Mouse (Mus musculus) activated CD4-positive, CD25-positive, alpha-beta regulatory T cell, adult 4 months (primary cell): ENCODE data around the gene Elavl2. TPM values are rescaled to one million over a fixed set of nuclear protein-coding genes. Genes with fewer than 3 reads are reported as not detected.

Source experiments
- ATAC-seq: one replicate; pipeline ENCODE4 v1.8.0; 2017
- polyA plus RNA-seq, 2 experiments: library from polyadenylated mRNA; unstranded; fragments of 100-300 nt; shearing (Covaris generic); gene quantifications; one replicate each; pipeline ENCODE4 v1.2.1; 2017

The Elavl2 gene
- polyA plus RNA-seq, result under 1 TPM; 0.14 to 0.48 TPM

DNA sequence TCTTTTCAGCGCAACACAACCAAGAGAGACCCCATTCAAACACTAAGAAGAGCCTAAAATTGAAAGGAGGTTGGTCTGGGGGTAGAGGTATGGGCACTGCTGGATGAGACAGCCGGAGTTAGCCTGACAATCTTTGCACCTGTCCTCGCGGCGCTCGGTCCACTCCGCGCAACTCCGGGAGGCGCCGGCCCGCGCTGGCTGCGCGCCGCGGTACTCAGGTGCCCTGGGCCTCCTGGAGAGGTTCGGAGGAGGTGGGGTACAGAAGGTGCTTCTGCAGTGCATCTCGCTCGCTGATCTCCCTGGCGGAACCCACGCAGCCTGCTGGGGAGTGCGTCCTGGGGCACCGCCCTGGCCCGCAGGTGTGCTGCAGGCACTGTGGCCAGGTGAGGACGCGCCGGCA is at the start of gene Elavl2:
Gene Elavl2 (minus strand): TSS at position 363 of the 400 bp plus-strand sequence.
- ATAC-seq, result no peak

DNA sequence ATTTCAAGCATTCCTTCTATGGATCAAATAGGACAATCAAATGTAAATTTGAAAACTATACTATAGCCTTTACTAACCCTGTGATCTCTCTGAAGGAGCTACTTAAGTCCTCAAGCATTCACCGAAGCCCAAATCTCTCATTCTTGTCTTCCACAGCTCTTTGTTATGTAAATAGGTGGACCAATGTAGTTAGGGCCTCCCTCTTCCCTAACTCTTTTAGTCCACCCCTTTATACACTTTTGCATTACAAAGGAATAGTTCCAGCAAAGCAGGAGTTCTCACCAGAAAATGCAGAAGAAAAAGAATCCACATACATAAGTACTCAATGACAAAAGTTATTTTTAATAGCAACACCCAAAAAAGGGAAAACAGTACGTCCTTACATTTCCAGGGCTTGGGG is 47.3 kb upstream of the Elavl2 start:
- no peak for ATAC-seq

DNA sequence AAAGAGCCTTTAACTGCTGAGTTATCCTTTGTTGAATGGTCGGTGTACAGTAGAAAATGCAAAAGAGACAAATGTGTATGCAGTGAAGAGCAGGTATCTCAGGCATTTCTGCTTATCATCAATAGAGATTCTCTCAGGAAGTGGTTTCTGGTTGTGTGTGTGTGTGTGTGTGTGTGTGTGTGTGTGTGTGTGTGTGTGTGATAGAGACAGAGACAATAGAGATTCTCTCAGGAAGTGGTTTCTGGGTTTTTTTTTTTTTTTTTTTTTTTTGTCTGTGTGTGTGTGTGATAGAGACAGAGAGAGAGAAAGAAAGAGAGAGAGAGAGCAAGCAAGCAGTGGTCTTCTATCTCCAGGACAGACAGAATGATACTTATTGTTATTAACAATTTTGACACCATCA is 15.0 kb upstream of the Elavl2 start:
- ATAC-seq, result no peak

DNA sequence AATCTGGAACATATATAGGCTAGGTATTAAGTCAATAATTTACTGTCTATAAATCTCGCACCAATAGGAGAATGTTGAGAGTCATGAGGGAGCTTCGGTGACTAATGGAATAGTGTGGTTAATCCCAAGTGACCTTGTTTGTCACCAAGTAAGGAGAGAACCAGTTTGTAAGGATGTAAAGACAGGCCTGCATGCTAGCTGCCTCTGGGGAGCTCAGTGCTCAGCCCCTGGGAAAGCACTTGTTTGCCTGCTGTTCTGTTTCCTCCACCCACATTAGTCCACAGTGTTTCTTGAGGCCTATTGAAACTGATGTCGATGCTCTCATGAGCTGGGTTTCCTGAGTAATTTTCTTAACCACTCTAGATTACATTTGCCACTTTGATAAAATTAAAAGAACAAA is 4.5 kb upstream of the Elavl2 start:
- ATAC-seq, result no peak

- ATAC-seq, result no peak
These were observed 932 bp downstream of the Elavl2 start for GRCm38 (mm10) chr4:91399510-91400196.

DNA sequence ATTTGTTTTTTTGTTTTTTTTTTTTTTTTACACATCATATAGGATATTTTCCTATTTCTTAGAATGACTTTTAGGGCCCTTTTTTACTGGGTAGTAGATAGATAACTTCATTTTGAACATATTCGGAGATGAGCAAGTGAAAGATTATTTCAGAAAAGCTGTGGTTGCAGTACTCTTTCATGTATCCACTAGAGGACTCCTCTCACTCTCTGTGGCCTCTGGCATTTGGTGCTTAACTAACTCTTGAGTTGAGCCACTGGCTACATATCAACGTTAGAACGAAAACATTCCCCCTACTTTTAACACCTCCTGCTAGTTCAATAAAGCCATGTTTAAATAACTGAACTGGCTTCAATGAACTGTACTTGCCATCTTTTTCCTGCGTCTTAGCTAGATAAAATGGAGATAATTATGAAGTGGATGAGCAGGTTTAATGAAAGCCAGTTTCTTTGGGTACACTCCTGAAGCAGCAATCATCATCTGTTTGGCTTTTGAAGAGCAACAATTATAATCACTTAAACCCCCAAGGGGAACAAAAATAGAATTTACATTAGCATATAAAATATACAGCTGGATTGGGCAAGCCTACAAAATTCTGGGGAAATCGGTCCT is 8.5 kb downstream of the Elavl2 start:
- ATAC-seq, result no peak

DNA sequence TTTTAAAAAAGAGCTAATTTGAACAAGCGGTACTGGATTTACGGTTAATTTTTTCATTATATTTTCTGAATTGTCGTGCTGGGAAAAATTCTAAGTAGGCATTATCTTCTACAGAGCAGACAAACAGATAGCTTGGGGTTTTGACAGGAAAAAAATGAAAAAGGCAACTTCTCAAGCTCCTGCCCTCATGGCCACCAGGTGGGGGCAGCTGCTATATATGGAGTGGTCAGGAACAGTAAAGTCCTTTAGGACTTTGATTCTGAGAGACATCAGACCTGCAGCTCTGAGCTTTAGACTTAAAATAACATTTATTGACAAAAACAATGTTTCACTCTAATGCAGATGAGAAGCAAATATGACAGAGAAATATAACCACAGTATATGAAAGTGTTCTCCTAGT is 12.9 kb downstream of the Elavl2 start:
- no peak for ATAC-seq

GRCm38 (mm10) chr4:91381201-91381627 is 19.4 kb downstream of the Elavl2 start:
- ATAC-seq, result no peak

DNA sequence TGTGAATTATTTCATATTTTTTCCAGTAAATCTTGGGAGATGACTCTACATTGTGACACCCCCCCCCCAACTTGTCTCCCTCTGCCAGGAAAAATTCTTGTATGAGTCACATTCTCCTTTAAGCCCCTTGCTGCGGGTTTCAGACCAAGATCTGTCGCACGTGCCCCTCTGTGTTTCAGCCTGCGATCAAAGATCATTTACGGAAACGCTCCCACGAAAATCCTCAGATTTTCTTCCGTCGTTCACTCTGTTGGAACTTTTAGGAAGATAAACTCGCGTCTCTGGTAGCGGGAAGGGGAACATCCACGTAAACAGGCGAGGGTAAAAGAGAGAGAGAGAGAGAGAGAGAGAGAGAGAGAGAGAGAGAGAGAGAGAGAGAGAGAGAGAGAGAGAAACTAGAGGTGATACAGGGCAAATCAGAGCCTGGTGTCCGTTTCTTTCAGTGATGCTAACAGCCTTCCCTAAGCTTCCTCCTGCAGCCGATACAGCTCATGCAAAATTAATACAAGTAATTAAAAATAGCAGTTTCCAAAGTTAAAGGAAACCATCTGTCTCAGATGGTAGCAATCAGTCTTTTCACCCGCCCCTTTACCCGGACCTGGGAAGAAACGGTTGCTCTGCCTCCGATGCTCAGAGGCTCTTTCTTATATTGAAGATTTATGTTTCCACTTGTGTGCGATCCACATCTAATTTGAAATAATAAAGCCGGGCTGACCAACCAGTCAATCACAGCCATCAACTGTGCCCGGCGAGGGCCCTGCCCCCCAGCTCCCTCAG is 20.1 kb downstream of the Elavl2 start:
- ATAC-seq, result no peak

- no peak for ATAC-seq
These were observed 21.0 kb downstream of the Elavl2 start for GRCm38 (mm10) chr4:91379559-91379958.

DNA sequence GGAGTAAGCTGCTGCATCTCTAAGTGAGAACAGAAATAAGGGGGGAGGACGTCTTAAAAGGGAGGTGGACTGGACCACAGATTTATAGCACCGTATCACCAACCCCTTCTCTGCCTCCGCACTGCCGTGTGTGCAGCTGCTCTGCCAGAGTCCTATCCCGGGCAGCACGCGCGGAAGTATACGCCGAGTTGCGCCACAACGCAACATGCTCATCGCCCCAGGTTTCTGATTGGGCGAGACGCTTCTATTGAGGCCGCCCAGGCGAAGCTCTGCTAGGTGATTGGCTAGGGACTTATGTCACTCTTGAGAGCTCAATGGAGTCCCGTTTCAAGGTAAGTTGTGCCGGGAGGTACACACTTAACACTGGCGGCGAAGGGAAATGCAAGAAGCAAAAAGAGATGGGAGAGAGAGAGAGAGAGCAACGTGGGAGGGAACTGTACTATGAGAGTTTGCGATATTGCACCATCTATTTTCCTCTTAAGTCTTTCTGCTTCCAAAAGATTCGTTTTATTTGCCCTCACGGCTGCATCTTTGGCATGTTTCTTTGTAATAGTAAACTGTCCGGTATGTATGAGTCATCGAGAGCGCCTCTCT is 24.2 kb downstream of the Elavl2 start:
- ATAC-seq, result peak; percentile 68

- no peak for ATAC-seq
These were observed 25.3 kb downstream of the Elavl2 start for GRCm38 (mm10) chr4:91375372-91375687.

GRCm38 (mm10) chr4:91374571-91375371 is 25.8 kb downstream of the Elavl2 start:
- no peak for ATAC-seq

- ATAC-seq, result no peak
These were observed 27.7 kb downstream of the Elavl2 start for GRCm38 (mm10) chr4:91372844-91373243.

DNA sequence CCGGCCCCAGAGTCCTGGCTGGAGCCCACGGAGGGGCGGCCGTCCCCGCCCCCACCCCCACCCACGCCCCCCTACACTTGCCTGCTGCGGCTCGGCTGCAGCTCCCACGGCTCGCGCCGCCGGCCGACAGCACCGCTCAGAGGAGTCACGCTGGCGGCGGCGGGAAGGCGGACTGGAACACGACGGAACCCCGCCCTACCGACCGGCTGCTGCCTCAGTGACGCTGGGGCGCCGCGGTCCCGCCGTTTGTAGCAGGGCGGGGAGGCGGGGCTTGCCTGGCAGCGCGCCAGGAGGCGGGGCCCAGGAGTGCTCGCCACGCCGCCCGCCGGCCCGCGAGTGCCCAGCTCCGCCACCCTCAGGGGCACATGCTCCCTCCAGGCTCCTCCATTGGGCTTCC is 28.8 kb downstream of the Elavl2 start:
- ATAC-seq, result no peak

GRCm38 (mm10) chr4:91371131-91371818 is 29.3 kb downstream of the Elavl2 start:
- ATAC-seq, result no peak

DNA sequence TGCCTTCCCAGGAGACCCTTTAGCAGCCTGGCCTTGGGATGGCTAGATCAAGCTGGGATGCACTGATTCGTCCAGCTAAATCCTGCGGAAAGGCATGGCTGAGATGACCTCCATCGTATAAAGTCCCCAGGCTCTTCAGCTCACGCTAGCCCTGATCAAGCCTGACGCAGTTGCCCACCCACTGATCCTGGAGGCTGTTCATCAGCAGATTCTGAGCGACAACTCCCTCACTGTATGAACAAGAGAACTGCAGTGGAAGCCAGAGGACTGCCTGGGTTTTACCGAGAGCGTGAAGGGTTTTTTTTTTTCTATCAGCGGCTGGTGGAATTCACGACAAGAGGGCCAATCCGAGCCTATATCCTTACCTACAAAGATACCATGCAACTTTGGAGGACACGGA is 35.3 kb downstream of the Elavl2 start:
- ATAC-seq, result no peak

DNA sequence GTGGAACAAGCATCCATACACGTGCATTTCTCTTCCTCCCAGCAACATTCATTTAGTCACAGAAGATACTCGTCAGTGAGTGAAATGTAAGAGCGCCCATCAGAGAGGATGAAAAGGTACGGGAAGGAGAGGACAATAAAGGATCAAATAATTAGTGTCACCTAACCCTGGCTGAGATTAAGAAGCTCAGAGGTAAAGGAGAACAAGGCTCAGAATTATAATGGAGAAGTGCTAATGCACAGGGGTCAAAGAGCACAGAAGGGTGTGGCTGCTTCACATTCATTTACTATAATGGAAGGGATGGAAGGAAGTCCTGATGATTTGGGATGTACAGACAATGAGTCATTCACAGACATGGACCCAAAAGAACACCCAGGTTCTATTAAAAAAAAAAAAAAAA is 36.6 kb downstream of the Elavl2 start:
- no peak for ATAC-seq

- no peak for ATAC-seq
These were observed 38.1 kb downstream of the Elavl2 start for GRCm38 (mm10) chr4:91362520-91362919.

GRCm38 (mm10) chr4:91353138-91353537 is 47.4 kb downstream of the Elavl2 start:
- ATAC-seq, result no peak

DNA sequence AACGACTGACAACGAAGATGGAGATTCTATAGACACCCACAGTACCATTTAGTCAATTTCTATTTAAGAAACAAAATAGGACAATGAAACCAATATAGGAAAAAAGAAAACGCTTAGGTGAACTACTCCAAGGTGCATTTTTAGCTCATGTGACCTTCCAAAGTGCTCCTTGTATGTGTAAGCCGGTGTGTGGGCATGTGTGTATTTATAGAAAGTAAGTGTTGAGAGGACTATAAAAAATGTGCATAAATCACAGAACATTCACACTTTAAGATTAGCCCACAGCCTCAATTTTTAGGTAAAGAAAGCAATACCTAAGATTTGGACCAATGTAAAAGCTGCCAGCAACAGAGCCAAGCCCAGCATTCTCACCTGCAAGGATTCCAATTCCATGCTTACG is 51.0 kb downstream of the Elavl2 start:
- no peak for ATAC-seq

DNA sequence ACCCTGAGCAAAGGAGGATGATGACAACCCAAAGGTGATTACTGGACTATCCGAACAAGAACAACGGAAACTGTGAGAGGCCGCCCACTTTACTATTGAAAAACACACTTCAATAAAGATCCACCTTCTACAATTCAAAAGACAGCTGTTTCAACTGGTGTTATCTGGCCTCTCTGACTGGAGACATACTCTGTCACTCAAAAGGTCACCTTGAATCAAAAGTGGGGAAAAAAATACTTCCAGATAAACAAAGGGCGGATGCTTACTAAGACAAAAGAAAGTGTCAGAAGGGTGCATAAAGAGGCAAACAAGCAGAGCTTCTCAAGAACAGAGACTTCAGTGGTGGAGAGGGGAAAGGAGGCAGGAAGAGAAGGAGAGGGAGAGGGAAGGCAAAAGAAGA is 66.4 kb downstream of the Elavl2 start:
- no peak for ATAC-seq
